Mouse (Mus musculus) left cerebral cortex, postnatal 25 days (tissue): Measurements from ENCODE around the gene Ccdc73. TPM values are rescaled to one million over a fixed set of nuclear protein-coding genes. Genes with fewer than 3 reads are reported as not detected.

Source experiments
- total RNA-seq, 2 experiments: library from RNA; stranded (reverse); gene quantifications; 2 replicates each; pipeline ENCODE4 v1.2.3; 2021

The Ccdc73 gene
- total RNA-seq, 2 experiments from 2014 or later: not detected

Other genes starting within 250 kb of the Ccdc73 start
- 10 to 100 TPM; 40.0 to 42.2 TPM for gene Tcp11l1, start 155.6 kb upstream of the Ccdc73 start, total RNA-seq
- gene Pin1rt1, start 151.4 kb upstream of the Ccdc73 start, total RNA-seq: not detected
- gene Depdc7, start 124.9 kb upstream of the Ccdc73 start, total RNA-seq: 1 to 10 TPM; 1.4 to 1.7 TPM
- gene Qser1, start 51.0 kb upstream of the Ccdc73 start, total RNA-seq: 1 to 10 TPM; 9.0 to 9.5 TPM
- gene Prrg4, start 17.9 kb upstream of the Ccdc73 start, total RNA-seq: under 1 TPM; 0.25 to 0.48 TPM
- gene Eif3m, start 149.3 kb downstream of the Ccdc73 start, total RNA-seq: 10 to 100 TPM; 84.7 to 88.2 TPM
- gene Gm11060, start 224.2 kb downstream of the Ccdc73 start, total RNA-seq: not detected